Mouse (Mus musculus) neural tube, postnatal 0 days (tissue): ENCODE results near the gene Vmn1r220. TPM values are rescaled to one million over a fixed set of nuclear protein-coding genes. Genes with fewer than 3 reads are reported as not detected.

ENCODE experiments used
- polyA plus RNA-seq: library from polyadenylated mRNA; unstranded; fragments of >200 nt; fragmentation: Nextera tagmentation; extraction: Ambion mirVana; gene quantifications from 2 replicates; pipeline ENCODE4 v1.2.1, GENCODE M21; 2015

Gene Vmn1r220
- polyA plus RNA-seq = not detected in 2 replicates

GRCm38 (mm10) chr13:23187875-23188274, at the start of gene Vmn1r220:
TSS of gene Vmn1r220 (minus strand) at chr13:23187975.

DNA sequence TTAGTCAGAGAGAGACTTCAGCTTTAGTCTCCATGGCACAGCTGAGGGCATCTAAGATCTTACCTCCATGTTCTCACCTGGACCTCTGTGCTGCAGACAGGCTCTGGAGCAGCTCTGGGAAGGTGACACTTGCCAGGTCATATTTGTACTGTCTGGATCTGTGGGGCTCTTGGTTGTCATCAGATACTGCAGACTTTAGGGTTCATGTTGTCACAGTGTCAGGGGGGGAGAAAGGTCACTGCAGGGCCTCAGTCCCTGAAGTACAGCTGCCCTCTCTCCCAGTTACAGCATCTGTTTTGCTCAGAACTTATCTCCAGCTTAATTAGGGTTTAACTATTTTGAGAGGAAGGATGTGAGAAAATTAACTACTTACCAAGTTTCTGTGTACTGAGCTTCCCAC, 48.1 kb upstream of the Vmn1r220 start, which contains the start of gene Vmn1r222:
Gene Vmn1r222, minus strand, starts transcription at position 101 of the 400 bp plus-strand sequence.

DNA sequence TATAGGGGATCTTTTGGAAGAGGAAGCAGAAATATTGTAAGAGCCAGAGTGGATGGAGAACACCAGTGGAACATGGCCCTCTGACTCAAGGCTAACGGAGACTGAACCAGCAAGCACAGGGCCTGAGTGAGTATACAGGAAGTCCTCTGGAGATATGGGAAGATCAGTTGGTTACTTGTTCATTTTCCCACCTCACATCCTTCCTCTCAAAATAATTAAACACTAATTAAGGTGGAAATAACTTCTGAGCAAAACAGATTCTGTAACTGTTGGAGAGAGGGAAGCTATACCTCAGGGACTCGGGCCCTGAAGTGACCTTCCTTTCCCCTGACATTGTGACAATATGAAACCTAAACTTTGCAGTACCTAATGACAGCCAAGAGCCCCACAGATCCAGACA, 26.1 kb upstream of the Vmn1r220 start, which contains the start of gene Vmn1r221:
Gene Vmn1r221, plus strand, starts transcription at position 301 of the 400 bp plus-strand sequence.

GRCm38 (mm10) chr13:23159012-23159411, 28.8 kb downstream of the Vmn1r220 start, which contains the start of gene Vmn1r219:
TSS of gene Vmn1r219 (plus strand) at chr13:23159312.

DNA sequence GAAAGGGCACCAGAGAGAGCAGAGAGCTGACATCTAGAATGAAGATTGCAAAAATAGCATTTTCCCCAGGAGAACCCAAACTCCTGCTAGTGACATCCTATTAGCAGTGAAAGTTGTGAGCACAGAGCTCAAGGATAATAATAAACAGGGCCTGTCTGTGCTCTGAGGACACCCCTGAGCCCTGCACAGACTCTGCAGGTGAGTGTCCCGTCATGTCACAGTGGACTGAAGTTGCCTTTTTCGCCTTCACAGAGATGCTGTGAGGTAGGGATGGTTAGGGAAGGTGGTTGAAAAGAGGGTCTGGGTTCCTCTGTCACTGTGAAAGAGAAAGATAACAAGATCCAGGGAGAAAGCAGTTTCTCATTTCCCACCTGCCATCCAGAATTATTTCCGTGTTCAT, 54.7 kb downstream of the Vmn1r220 start, which contains the start of gene Vmn1r218:
Gene Vmn1r218, plus strand, starts transcription at position 57 of the 400 bp plus-strand sequence.

Other genes with a start within 250 kb of the Vmn1r220 start
- not detected in 2 replicates for gene Vmn1r213, start 180.3 kb downstream of the Vmn1r220 start, polyA plus RNA-seq
- gene Vmn1r214, start 157.6 kb downstream of the Vmn1r220 start, polyA plus RNA-seq = not detected in 2 replicates
- not detected in 2 replicates for gene Vmn1r215, start 120.0 kb downstream of the Vmn1r220 start, polyA plus RNA-seq
- gene Vmn1r217, start 69.7 kb downstream of the Vmn1r220 start, polyA plus RNA-seq = not detected in 2 replicates
- not detected in 2 replicates for gene Vmn1r218, start 54.8 kb downstream of the Vmn1r220 start, polyA plus RNA-seq
- not detected in 2 replicates for gene Vmn1r219, start 28.7 kb downstream of the Vmn1r220 start, polyA plus RNA-seq
- gene Vmn1r221, start 26.2 kb upstream of the Vmn1r220 start, polyA plus RNA-seq = not detected in 2 replicates
- gene Vmn1r222, start 48.0 kb upstream of the Vmn1r220 start, polyA plus RNA-seq = not detected in 2 replicates
- gene Vmn1r223, start 59.2 kb upstream of the Vmn1r220 start, polyA plus RNA-seq = not detected in 2 replicates
- gene Zfp322a, start 181.2 kb upstream of the Vmn1r220 start, polyA plus RNA-seq = 28.9 and 30.1 TPM in 2 replicates
- 7.2 and 8.3 TPM in 2 replicates for gene Abt1, start 235.9 kb upstream of the Vmn1r220 start, polyA plus RNA-seq